Mouse (Mus musculus) forebrain, embryonic 13.5 days (tissue): Measurements from ENCODE around the gene Stx4a. TPM values are rescaled to one million over a fixed set of nuclear protein-coding genes. Genes with fewer than 3 reads are reported as not detected.

Experiments used
- ATAC-seq: fragments of 200-750 bp; cut with Nextera tagmentation; 2 replicates; pipeline ENCODE4 v1.8.0; 2017
- H3K27ac ChIP-seq: fragments of 300-500 bp; sonication (generic); 2 replicates; pipeline ENCODE4 v1.5.1; 2015; ENCODE audit warnings: inconsistent platforms, mild to moderate bottlenecking, moderate library complexity
- H3K27me3 ChIP-seq: fragments of 300-500 bp; sonication (generic); 2 replicates; pipeline ENCODE4 v1.6.1; 2015; ENCODE audit warnings: mild to moderate bottlenecking, inconsistent platforms
- H3K36me3 ChIP-seq: fragments of 300-500 bp; sonication (generic); 2 replicates; pipeline ENCODE4 v1.6.1; 2015; ENCODE audit warnings: mild to moderate bottlenecking, inconsistent platforms; ENCODE audit not compliant: poor library complexity, severe bottlenecking
- H3K4me1 ChIP-seq: fragments of 300-500 bp; sonication (generic); 2 replicates; pipeline ENCODE4 v1.6.1; 2015; ENCODE audit warnings: inconsistent platforms
- H3K4me2 ChIP-seq: fragments of 300-500 bp; sonication (generic); 2 replicates; pipeline ENCODE4 v1.6.1; 2015; ENCODE audit warnings: inconsistent platforms, mild to moderate bottlenecking, moderate library complexity
- H3K4me3 ChIP-seq: fragments of 300-500 bp; sonication (generic); 2 replicates; pipeline ENCODE4 v1.5.1; 2015; ENCODE audit warnings: mild to moderate bottlenecking, inconsistent platforms
- H3K9ac ChIP-seq: fragments of 300-500 bp; sonication (generic); 2 replicates; pipeline ENCODE4 v1.6.1; 2015; ENCODE audit warnings: mild to moderate bottlenecking, inconsistent platforms
- H3K9me3 ChIP-seq: fragments of 300-500 bp; sonication (generic); replicated peaks from 2 replicates; pipeline ENCODE4 v1.6.1; 2016; ENCODE audit warnings: inconsistent platforms
- WGBS: fragments of 180-500 bp; shearing (Covaris S2); methylation state at CpG from one replicate; pipeline ENCODE4 v1.1.7; 2015; 5-methylcytosine and 5-hydroxymethylcytosine counted together
- polyA plus RNA-seq: library from polyadenylated mRNA; unstranded; fragments of >200 nt; fragmentation: Nextera tagmentation; extraction: Ambion mirVana; gene quantifications from 2 replicates; pipeline ENCODE4 v1.2.1, GENCODE M21; 2015

Stx4a gene
- polyA plus RNA-seq, 1 experiment from 2014 or later = 20.5 TPM

- peaks cover 13% of the 10 kb centered on the region for H3K4me1 ChIP-seq
- no peaks in the 10 kb centered on the region for H3K9me3 ChIP-seq
- H3K27ac ChIP-seq = peak overlapping the region; percentile 88
- peak overlapping the region; percentile 68 for H3K4me3 ChIP-seq
- 0 out of 2 replicates have a peak, but pooled peaks cover 2% of the 10 kb centered on the region for H3K36me3 ChIP-seq
- no peaks in the 10 kb centered on the region for H3K27me3 ChIP-seq
- H3K9ac ChIP-seq = peak overlapping the region; percentile 71
- peak; percentile 95 for ATAC-seq
- H3K4me2 ChIP-seq = peak overlapping the region; percentile 99
- 0% methylated on average over 37 of the region's 46 CpGs for WGBS
Measured at GRCm38 (mm10) chr7:127841340-127842000, 17.4 kb downstream of the Stx4a start.

GRCm38 (mm10) chr7:127842001-127842718, 18.1 kb downstream of the Stx4a start:
- peak overlapping the region; percentile 71 for H3K9ac ChIP-seq
- H3K36me3 ChIP-seq = 0 out of 2 replicates have a peak, but pooled peaks cover 2% of the 10 kb centered on the region
- no peaks in the 10 kb centered on the region for H3K27me3 ChIP-seq
- no peaks in the 10 kb centered on the region for H3K9me3 ChIP-seq
- peak; percentile 60 for ATAC-seq
- peak overlapping the region; percentile 99 for H3K4me2 ChIP-seq
- peak overlapping the region; percentile 68 for H3K4me3 ChIP-seq
- WGBS = under 1% methylated on average over 40 of the region's 40 CpGs
- H3K27ac ChIP-seq = peak overlapping the region; percentile 88
- peaks cover 13% of the 10 kb centered on the region for H3K4me1 ChIP-seq

GRCm38 (mm10) chr7:127849973-127850875, 26.1 kb downstream of the Stx4a start:
- no peaks in the 10 kb centered on the region for H3K9me3 ChIP-seq
- H3K36me3 ChIP-seq = peaks cover 3% of the 10 kb centered on the region; the same call in 1 of the 2 replicates
- no peak overlapping the region for H3K4me2 ChIP-seq
- no peaks in the 10 kb centered on the region for H3K4me1 ChIP-seq
- no peak overlapping the region for H3K9ac ChIP-seq
- no peak for ATAC-seq
- no peak overlapping the region for H3K4me3 ChIP-seq
- no peaks in the 10 kb centered on the region for H3K27me3 ChIP-seq
- 80% methylated on average over 6 of the region's 6 CpGs for WGBS
- no peak overlapping the region for H3K27ac ChIP-seq

GRCm38 (mm10) chr7:127850906-127851305, 26.8 kb downstream of the Stx4a start:
- Histone ChIP-seq H3K9me3 (no peaks in the 10 kb centered on the region), H3K4me3 (no peak overlapping the region), H3K4me2 (no peak overlapping the region), H3K27me3 (no peaks in the 10 kb centered on the region), H3K27ac (no peak overlapping the region), H3K9ac (no peak overlapping the region), H3K4me1 (no peaks in the 10 kb centered on the region), H3K36me3 (peaks cover 3% of the 10 kb centered on the region; the same call in 1 of the 2 replicates)
- no peak for ATAC-seq
- 77% methylated on average over 5 of the region's 5 CpGs for WGBS

- no peak for ATAC-seq
- 94% methylated on average over 6 of the region's 6 CpGs for WGBS
Measured at GRCm38 (mm10) chr7:127858258-127858657, 34.2 kb downstream of the Stx4a start.

GRCm38 (mm10) chr7:127866434-127866833, 42.3 kb downstream of the Stx4a start:
- WGBS = 95% methylated on average over 12 of the region's 12 CpGs
- no peak overlapping the region for H3K27ac ChIP-seq
- 0 out of 2 replicates have a peak, but pooled peaks have one; percentile 30 for ATAC-seq
- H3K4me3 ChIP-seq = no peak overlapping the region
- H3K27me3 ChIP-seq = no peaks in the 10 kb centered on the region
- no peaks in the 10 kb centered on the region for H3K9me3 ChIP-seq
- H3K36me3 ChIP-seq = peaks cover 60% of the 10 kb centered on the region
- no peak overlapping the region for H3K4me2 ChIP-seq
- H3K9ac ChIP-seq = no peak overlapping the region
- H3K4me1 ChIP-seq = no peaks in the 10 kb centered on the region

More at GRCm38 (mm10) chr7:127858258-127858657, 34.2 kb downstream of the Stx4a start:
- Histone ChIP-seq H3K27ac (no peak overlapping the region), H3K4me2 (no peak overlapping the region), H3K4me3 (no peak overlapping the region), H3K9ac (no peak overlapping the region), H3K4me1 (no peaks in the 10 kb centered on the region), H3K27me3 (no peaks in the 10 kb centered on the region), H3K9me3 (no peaks in the 10 kb centered on the region), H3K36me3 (0 out of 2 replicates have a peak, but pooled peaks cover 4% of the 10 kb centered on the region)

GRCm38 (mm10) chr7:127867641-127868040, 43.5 kb downstream of the Stx4a start:
- WGBS = 94% methylated on average over 18 of the region's 18 CpGs
- Histone ChIP-seq H3K4me2 (no peak overlapping the region), H3K9me3 (no peaks in the 10 kb centered on the region), H3K9ac (no peak overlapping the region), H3K36me3 (peaks cover 64% of the 10 kb centered on the region), H3K27ac (no peak overlapping the region), H3K4me1 (no peaks in the 10 kb centered on the region), H3K27me3 (no peaks in the 10 kb centered on the region), H3K4me3 (no peak overlapping the region)
- no peak for ATAC-seq

- peaks cover 66% of the 10 kb centered on the region for H3K36me3 ChIP-seq
- H3K27ac ChIP-seq = 0 out of 2 replicates have a peak overlapping the region, but pooled peaks have one; percentile 44
- H3K4me3 ChIP-seq = no peak overlapping the region
- no peaks in the 10 kb centered on the region for H3K27me3 ChIP-seq
- WGBS = 69% methylated on average over 3 of the region's 3 CpGs
- peaks cover 15% of the 10 kb centered on the region for H3K4me1 ChIP-seq
- no peak overlapping the region for H3K9ac ChIP-seq
- ATAC-seq = no peak
- no peak overlapping the region for H3K4me2 ChIP-seq
- no peaks in the 10 kb centered on the region for H3K9me3 ChIP-seq
Measured at GRCm38 (mm10) chr7:127869149-127869810, 45.2 kb downstream of the Stx4a start.

GRCm38 (mm10) chr7:127870136-127870821, 46.2 kb downstream of the Stx4a start:
- H3K9ac ChIP-seq = no peak overlapping the region
- peaks cover 56% of the 10 kb centered on the region for H3K36me3 ChIP-seq
- no peak for ATAC-seq
- H3K9me3 ChIP-seq = no peaks in the 10 kb centered on the region
- H3K4me1 ChIP-seq = peaks cover 19% of the 10 kb centered on the region
- 82% methylated on average over 5 of the region's 5 CpGs for WGBS
- no peaks in the 10 kb centered on the region for H3K27me3 ChIP-seq
- H3K4me2 ChIP-seq = no peak overlapping the region
- no peak overlapping the region for H3K27ac ChIP-seq
- no peak overlapping the region for H3K4me3 ChIP-seq

GRCm38 (mm10) chr7:127874812-127875626, 50.9 kb downstream of the Stx4a start:
- ATAC-seq = no peak; the same call in 1 of the 2 replicates

More at GRCm38 (mm10) chr7:127874812-127875626, 50.9 kb downstream of the Stx4a start:
- Histone ChIP-seq H3K27me3 (no peaks in the 10 kb centered on the region), H3K4me3 (peak overlapping the region; percentile 88), H3K27ac (peak overlapping the region; percentile 100), H3K9me3 (no peaks in the 10 kb centered on the region), H3K9ac (peak overlapping the region; percentile 98), H3K4me1 (peaks cover 29% of the 10 kb centered on the region), H3K4me2 (peak overlapping the region; percentile 90), H3K36me3 (peaks cover 49% of the 10 kb centered on the region)
- 6% methylated on average over 20 of the region's 20 CpGs for WGBS
